Mouse (Mus musculus): Measurements from ENCODE around the gene Pxt1. TPM values are rescaled to one million over a fixed set of nuclear protein-coding genes. Genes with fewer than 3 reads are reported as not detected.

Pxt1 gene
- polyA plus RNA-seq, 1 experiment from 2014 or later = 0.28 TPM

GRCm38 (mm10) chr17:28910139-28910538 is 33.5 kb downstream of the Pxt1 start:
- peak overlapping the region; percentile 48; the same call in 1 of the 2 replicates for H3K9ac ChIP-seq (ENCODE audit: low read depth, low read length)
- H3K27me3 ChIP-seq (ENCODE audit: control insufficient read depth, insufficient read depth, low read length) = peaks cover 2% of the 10 kb centered on the region; the same call in 1 of the 2 replicates
- no peaks in the 10 kb centered on the region for H3K36me3 ChIP-seq (ENCODE audit: control insufficient read depth, insufficient read depth, low read length)
- H3K27ac ChIP-seq (ENCODE audit: low read depth, low read length) = no peak overlapping the region
- 26% methylated on average over 7 of the region's 7 CpGs for WGBS
- no peaks in the 10 kb centered on the region; the same call in 1 of the 2 replicates for H3K4me1 ChIP-seq (ENCODE audit: control insufficient read depth, insufficient read depth, low read length)
- peak overlapping the region; percentile 60 for H3K4me2 ChIP-seq (replicated peaks; ENCODE audit: low read depth, low read length)
- no peak for ATAC-seq (ENCODE audit: low FRiP score, low TSS enrichment)
- peak overlapping the region; percentile 28; the same call in 1 of the 2 replicates for H3K4me3 ChIP-seq (ENCODE audit: low read length)
- no peaks in the 10 kb centered on the region for H3K9me3 ChIP-seq (ENCODE audit: control insufficient read depth, low read length)

GRCm38 (mm10) chr17:28909252-28909941 is 34.2 kb downstream of the Pxt1 start:
- Histone ChIP-seq H3K4me1 (ENCODE audit: control insufficient read depth, insufficient read depth, low read length) (no peaks in the 10 kb centered on the region; the same call in 1 of the 2 replicates), H3K36me3 (ENCODE audit: control insufficient read depth, insufficient read depth, low read length) (no peaks in the 10 kb centered on the region), H3K27me3 (ENCODE audit: control insufficient read depth, insufficient read depth, low read length) (peaks cover 2% of the 10 kb centered on the region; the same call in 1 of the 2 replicates), H3K4me2 (replicated peaks; ENCODE audit: low read depth, low read length) (peak overlapping the region; percentile 60), H3K4me3 (ENCODE audit: low read length) (peak overlapping the region; percentile 28), H3K9ac (ENCODE audit: low read depth, low read length) (peak overlapping the region; percentile 48), H3K9me3 (ENCODE audit: control insufficient read depth, low read length) (no peaks in the 10 kb centered on the region), H3K27ac (ENCODE audit: low read depth, low read length) (no peak overlapping the region)
- WGBS = 5% methylated on average over 29 of the region's 29 CpGs
- ATAC-seq (ENCODE audit: low FRiP score, low TSS enrichment) = peak; percentile 37

DNA sequence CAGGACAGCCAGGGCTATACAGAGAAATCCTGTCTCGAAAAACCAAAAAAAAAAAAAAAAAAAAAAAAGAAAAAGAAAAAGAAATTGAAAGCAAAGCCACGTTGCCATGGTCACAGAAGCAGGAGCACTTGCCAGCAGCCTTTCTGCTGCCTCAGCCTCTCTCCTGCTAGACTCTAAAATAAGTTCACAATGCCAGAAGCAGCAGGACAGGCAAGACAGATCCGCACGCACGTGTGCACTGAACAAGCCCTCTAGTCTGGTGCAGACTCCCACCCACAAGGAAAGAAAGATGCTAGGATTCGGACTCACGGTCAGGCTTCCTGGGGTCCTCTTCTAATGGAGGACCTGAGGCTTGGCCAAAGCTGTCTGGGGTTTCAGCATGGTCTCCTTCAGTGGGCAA is 35.7 kb downstream of the Pxt1 start:
- Histone ChIP-seq H3K9ac (ENCODE audit: low read depth, low read length) (no peak overlapping the region), H3K36me3 (ENCODE audit: control insufficient read depth, insufficient read depth, low read length) (no peaks in the 10 kb centered on the region), H3K4me2 (replicated peaks; ENCODE audit: low read depth, low read length) (no peak overlapping the region), H3K4me1 (ENCODE audit: control insufficient read depth, insufficient read depth, low read length) (no peaks in the 10 kb centered on the region; the same call in 1 of the 2 replicates), H3K27ac (ENCODE audit: low read depth, low read length) (no peak overlapping the region), H3K27me3 (ENCODE audit: control insufficient read depth, insufficient read depth, low read length) (peaks cover 2% of the 10 kb centered on the region; the same call in 1 of the 2 replicates), H3K9me3 (ENCODE audit: control insufficient read depth, low read length) (no peaks in the 10 kb centered on the region), H3K4me3 (ENCODE audit: low read length) (no peak overlapping the region)
- ATAC-seq (ENCODE audit: low FRiP score, low TSS enrichment) = no peak
- WGBS = 86% methylated on average over 7 of the region's 7 CpGs

- Histone ChIP-seq H3K4me2 (replicated peaks; ENCODE audit: low read depth, low read length) (no peak overlapping the region), H3K27me3 (ENCODE audit: control insufficient read depth, insufficient read depth, low read length) (peaks cover 1% of the 10 kb centered on the region; the same call in 1 of the 2 replicates), H3K4me3 (ENCODE audit: low read length) (no peak overlapping the region), H3K36me3 (ENCODE audit: control insufficient read depth, insufficient read depth, low read length) (no peaks in the 10 kb centered on the region), H3K9me3 (ENCODE audit: control insufficient read depth, low read length) (no peaks in the 10 kb centered on the region), H3K9ac (ENCODE audit: low read depth, low read length) (no peak overlapping the region; the same call in 1 of the 2 replicates), H3K27ac (ENCODE audit: low read depth, low read length) (no peak overlapping the region), H3K4me1 (ENCODE audit: control insufficient read depth, insufficient read depth, low read length) (no peaks in the 10 kb centered on the region; the same call in 1 of the 2 replicates)
- 70% methylated on average over 13 of the region's 13 CpGs for WGBS
- ATAC-seq (ENCODE audit: low FRiP score, low TSS enrichment) = no peak
These were observed 38.2 kb downstream of the Pxt1 start for GRCm38 (mm10) chr17:28905377-28905916.

DNA sequence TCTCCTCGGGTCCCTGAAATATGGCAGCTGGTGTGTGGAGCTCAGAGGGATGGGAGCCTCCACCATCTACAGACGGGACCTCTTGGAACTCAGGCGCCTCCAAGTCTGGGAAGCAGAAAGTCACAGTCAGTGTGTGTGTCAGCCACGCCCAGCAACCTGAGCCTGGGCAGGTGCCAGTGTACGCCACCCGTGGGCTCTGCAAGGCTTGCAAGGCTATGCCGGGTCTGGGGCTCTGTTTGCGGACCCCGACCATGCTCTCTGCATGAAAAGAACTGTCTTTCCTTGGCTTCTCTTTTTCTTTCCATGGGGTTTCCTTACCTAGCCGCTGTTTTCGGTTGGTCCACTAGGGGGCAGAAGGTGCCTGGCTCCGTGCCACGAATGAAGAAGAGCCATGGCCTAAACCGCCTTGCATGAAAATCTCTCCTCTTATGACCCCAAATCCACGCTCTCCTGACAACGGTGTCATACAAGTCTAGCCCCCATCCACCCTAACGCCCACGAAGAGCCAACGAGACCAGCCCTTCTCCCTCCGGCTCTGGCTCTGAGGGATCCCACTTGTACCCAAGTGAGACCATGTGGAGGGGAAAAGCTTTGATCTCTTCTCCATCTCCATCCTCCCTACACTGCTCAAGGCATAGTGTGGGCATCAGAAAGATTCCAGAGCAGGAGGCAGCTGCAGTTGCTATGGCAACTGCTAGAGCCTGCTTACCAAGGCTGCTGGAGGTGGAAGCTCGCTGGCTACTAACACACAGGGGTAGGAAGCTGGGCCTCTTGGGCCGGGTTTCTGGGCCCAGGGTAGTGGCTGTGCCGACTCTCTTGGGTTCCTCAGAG is 38.9 kb downstream of the Pxt1 start:
- Histone ChIP-seq H3K27ac (ENCODE audit: low read depth, low read length) (no peak overlapping the region), H3K4me1 (ENCODE audit: control insufficient read depth, insufficient read depth, low read length) (no peaks in the 10 kb centered on the region; the same call in 1 of the 2 replicates), H3K4me3 (ENCODE audit: low read length) (no peak overlapping the region), H3K4me2 (replicated peaks; ENCODE audit: low read depth, low read length) (no peak overlapping the region), H3K9ac (ENCODE audit: low read depth, low read length) (no peak overlapping the region; the same call in 1 of the 2 replicates), H3K27me3 (ENCODE audit: control insufficient read depth, insufficient read depth, low read length) (no peaks in the 10 kb centered on the region; the same call in 1 of the 2 replicates), H3K9me3 (ENCODE audit: control insufficient read depth, low read length) (no peaks in the 10 kb centered on the region), H3K36me3 (ENCODE audit: control insufficient read depth, insufficient read depth, low read length) (no peaks in the 10 kb centered on the region)
- 36% methylated on average over 23 of the region's 23 CpGs for WGBS
- ATAC-seq (ENCODE audit: low FRiP score, low TSS enrichment) = no peak

GRCm38 (mm10) chr17:28901559-28901958 is 42.1 kb downstream of the Pxt1 start:
- 72% methylated on average over 4 of the region's 4 CpGs for WGBS
- H3K4me2 ChIP-seq (replicated peaks; ENCODE audit: low read depth, low read length) = no peak overlapping the region

DNA sequence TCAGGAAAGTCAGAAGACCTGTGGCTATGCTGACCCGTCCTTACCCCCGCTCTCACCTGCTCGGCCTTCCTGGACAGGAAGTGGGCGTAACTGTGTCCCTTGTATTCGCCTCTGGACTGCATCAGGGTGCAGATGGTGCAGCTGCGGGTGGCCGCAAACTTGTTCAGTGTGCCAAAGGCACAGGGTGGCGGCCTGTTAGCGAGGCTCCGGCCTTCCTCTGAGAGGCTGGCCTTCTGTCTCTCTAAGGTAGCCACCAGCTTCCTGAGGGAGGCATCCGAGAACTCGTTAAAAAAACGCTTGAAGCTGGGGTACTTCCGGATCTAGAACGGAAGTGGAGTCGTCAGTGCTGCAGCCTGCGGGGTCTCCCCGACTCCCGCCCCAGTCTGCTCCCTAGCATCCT is 44.2 kb downstream of the Pxt1 start:
- Histone ChIP-seq H3K4me3 (ENCODE audit: low read length) (no peak overlapping the region), H3K4me1 (ENCODE audit: control insufficient read depth, insufficient read depth, low read length) (no peaks in the 10 kb centered on the region), H3K9ac (ENCODE audit: low read depth, low read length) (no peak overlapping the region), H3K9me3 (ENCODE audit: control insufficient read depth, low read length) (no peaks in the 10 kb centered on the region), H3K27me3 (ENCODE audit: control insufficient read depth, insufficient read depth, low read length) (no peaks in the 10 kb centered on the region), H3K36me3 (ENCODE audit: control insufficient read depth, insufficient read depth, low read length) (no peaks in the 10 kb centered on the region), H3K27ac (ENCODE audit: low read depth, low read length) (no peak overlapping the region), H3K4me2 (replicated peaks; ENCODE audit: low read depth, low read length) (no peak overlapping the region)
- WGBS = 69% methylated on average over 19 of the region's 19 CpGs
- ATAC-seq (ENCODE audit: low FRiP score, low TSS enrichment) = no peak

More at GRCm38 (mm10) chr17:28901559-28901958, 42.1 kb downstream of the Pxt1 start:
- H3K4me3 ChIP-seq (ENCODE audit: low read length) = no peak overlapping the region
- no peak overlapping the region for H3K9ac ChIP-seq (ENCODE audit: low read depth, low read length)
- H3K36me3 ChIP-seq (ENCODE audit: control insufficient read depth, insufficient read depth, low read length) = no peaks in the 10 kb centered on the region
- H3K27ac ChIP-seq (ENCODE audit: low read depth, low read length) = no peak overlapping the region
- no peaks in the 10 kb centered on the region for H3K9me3 ChIP-seq (ENCODE audit: control insufficient read depth, low read length)
- no peaks in the 10 kb centered on the region for H3K4me1 ChIP-seq (ENCODE audit: control insufficient read depth, insufficient read depth, low read length)
- no peak for ATAC-seq (ENCODE audit: low FRiP score, low TSS enrichment)
- H3K27me3 ChIP-seq (ENCODE audit: control insufficient read depth, insufficient read depth, low read length) = no peaks in the 10 kb centered on the region

DNA sequence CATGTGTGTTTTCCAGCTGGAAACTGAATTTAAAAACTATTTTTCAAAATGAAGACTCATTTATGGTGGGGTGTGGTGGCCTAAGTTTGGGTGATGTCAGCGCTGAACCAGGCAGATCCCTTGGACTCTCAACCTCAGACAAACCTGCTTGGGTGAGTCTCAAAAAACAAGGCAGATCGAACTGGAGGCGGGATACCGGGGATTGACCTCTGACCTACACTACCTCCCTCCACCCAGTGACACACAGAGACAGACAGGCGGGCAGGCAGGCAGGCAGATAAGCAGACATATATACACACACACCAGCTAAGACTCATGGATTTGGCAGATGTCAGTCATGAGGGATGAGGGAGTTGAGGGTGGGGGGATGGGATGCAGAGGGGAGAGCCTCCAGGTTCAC is 45.4 kb downstream of the Pxt1 start:
- 73% methylated on average over 5 of the region's 5 CpGs for WGBS
- H3K9me3 ChIP-seq (ENCODE audit: control insufficient read depth, low read length) = peaks cover 3% of the 10 kb centered on the region; the same call in 1 of the 2 replicates
- no peaks in the 10 kb centered on the region for H3K27me3 ChIP-seq (ENCODE audit: control insufficient read depth, insufficient read depth, low read length)
- no peak overlapping the region for H3K9ac ChIP-seq (ENCODE audit: low read depth, low read length)
- no peak for ATAC-seq (ENCODE audit: low FRiP score, low TSS enrichment)
- H3K36me3 ChIP-seq (ENCODE audit: control insufficient read depth, insufficient read depth, low read length) = no peaks in the 10 kb centered on the region
- no peak overlapping the region for H3K27ac ChIP-seq (ENCODE audit: low read depth, low read length)
- H3K4me2 ChIP-seq (replicated peaks; ENCODE audit: low read depth, low read length) = no peak overlapping the region
- no peak overlapping the region for H3K4me3 ChIP-seq (ENCODE audit: low read length)
- no peaks in the 10 kb centered on the region for H3K4me1 ChIP-seq (ENCODE audit: control insufficient read depth, insufficient read depth, low read length)
